Mouse (Mus musculus) heart, postnatal 0 days (tissue): ENCODE data around the gene Phf5a. TPM values are rescaled to one million over a fixed set of nuclear protein-coding genes. Genes with fewer than 3 reads are reported as not detected.

Experiments used
- ATAC-seq: fragments of 200-750 bp; cut with Nextera tagmentation; 2 replicates; pipeline ENCODE4 v1.8.0; 2017; ENCODE audit warnings: low read depth, moderate number of reproducible peaks, moderate library complexity; ENCODE audit not compliant: insufficient read depth
- DNase-seq: peaks from one replicate; pipeline ENCODE4 v3.0.0-alpha.2; 2016; ENCODE audit warnings: low spot score
- H3K27ac ChIP-seq: fragments of 300-500 bp; sonication (generic); 2 replicates; pipeline ENCODE4 v1.5.1; 2014; ENCODE audit warnings: low read depth, mild to moderate bottlenecking
- H3K27me3 ChIP-seq: fragments of 300-500 bp; sonication (generic); 2 replicates; pipeline ENCODE4 v1.6.1; 2014; ENCODE audit warnings: low read length, mixed read lengths; ENCODE audit not compliant: control insufficient read depth, insufficient read depth
- H3K36me3 ChIP-seq: fragments of 300-500 bp; sonication (generic); replicated peaks from 2 replicates; pipeline ENCODE4 v1.6.1; 2014; ENCODE audit warnings: low read length, mixed read lengths; ENCODE audit not compliant: control insufficient read depth, insufficient read depth
- H3K4me1 ChIP-seq: fragments of 300-500 bp; sonication (generic); 2 replicates; pipeline ENCODE4 v1.6.1; 2014; ENCODE audit warnings: antibody characterized with exemption; ENCODE audit not compliant: control insufficient read depth, insufficient read depth
- H3K4me2 ChIP-seq: fragments of 300-500 bp; sonication (generic); 2 replicates; pipeline ENCODE4 v1.6.1; 2014; ENCODE audit warnings: low read depth, mild to moderate bottlenecking, low read length, moderate library complexity
- H3K4me3 ChIP-seq: fragments of 300-500 bp; sonication (generic); 2 replicates; pipeline ENCODE4 v1.5.1; 2014; ENCODE audit warnings: low read depth, low read length
- H3K9ac ChIP-seq: fragments of 300-500 bp; sonication (generic); replicated peaks from 2 replicates; pipeline ENCODE4 v1.6.1; 2014; ENCODE audit warnings: low read depth, low read length, mixed read lengths
- H3K9me3 ChIP-seq: fragments of 300-500 bp; sonication (generic); replicated peaks from 2 replicates; pipeline ENCODE4 v1.6.1; 2016; ENCODE audit warnings: low read length; ENCODE audit not compliant: control insufficient read depth
- CTCF ChIP-seq: IDR thresholded peaks from 2 replicates; pipeline ENCODE4 v1.5.1; 2016; ENCODE audit warnings: antibody characterized with exemption, control low read depth, low read depth
- EP300 ChIP-seq: IDR thresholded peaks from 2 replicates; pipeline ENCODE4 v1.6.1; 2016; ENCODE audit warnings: antibody characterized with exemption, low read depth
- WGBS: fragments of 180-500 bp; shearing (Covaris S2); extraction: QIAGEN DNeasy Blood & Tissue Kit; methylation state at CpG from one replicate; pipeline ENCODE4 v1.1.7; 2014; 5-methylcytosine and 5-hydroxymethylcytosine counted together
- polyA plus RNA-seq: library from polyadenylated mRNA; unstranded; fragments of >200 nt; fragmentation: Nextera tagmentation; extraction: Ambion mirVana; gene quantifications from 2 replicates; pipeline ENCODE4 v1.2.1, GENCODE M21; 2015
- total RNA-seq: library from RNA; depleted of rRNA; stranded (reverse); fragments of >200 nt; gene quantifications from 2 replicates; pipeline ENCODE4 v1.2.3, GENCODE M21; 2014; ENCODE audit warnings: low replicate concordance

The Phf5a gene
- total and polyA plus RNA-seq, 2 experiments from 2014 or later: 26.9 to 65.3 TPM

GRCm38 (mm10) chr15:81891822-81892580 is 20.3 kb upstream of the Phf5a start:
- no peak overlapping the region for H3K27ac ChIP-seq

GRCm38 (mm10) chr15:81891140-81891802 is 19.6 kb upstream of the Phf5a start:
- Histone ChIP-seq H3K9ac (no peak overlapping the region), H3K27me3 (no peaks in the 10 kb centered on the region), H3K4me2 (no peak overlapping the region), H3K4me1 (0 out of 2 replicates have a peak, but pooled peaks cover 3% of the 10 kb centered on the region), H3K36me3 (peaks cover 68% of the 10 kb centered on the region), H3K27ac (no peak overlapping the region), H3K9me3 (no peaks in the 10 kb centered on the region), H3K4me3 (no peak overlapping the region)
- no peak for TF ChIP-seq EP300
- TF ChIP-seq CTCF: no peak
- no peak for ATAC-seq
- DNase-seq: no peak
- WGBS: 78% methylated on average over 7 of the region's 7 CpGs

More at GRCm38 (mm10) chr15:81891822-81892580, 20.3 kb upstream of the Phf5a start:
- Histone ChIP-seq H3K4me2 (no peak overlapping the region), H3K4me3 (no peak overlapping the region), H3K9ac (no peak overlapping the region), H3K36me3 (peaks cover 75% of the 10 kb centered on the region), H3K9me3 (no peaks in the 10 kb centered on the region), H3K4me1 (0 out of 2 replicates have a peak, but pooled peaks cover 3% of the 10 kb centered on the region), H3K27me3 (no peaks in the 10 kb centered on the region)
- TF ChIP-seq EP300 (no peak), CTCF (no peak)
- no peak for DNase-seq
- WGBS: 81% methylated on average over 8 of the region's 8 CpGs
- ATAC-seq: no peak

GRCm38 (mm10) chr15:81889175-81889574 is 17.5 kb upstream of the Phf5a start:
- peaks cover 51% of the 10 kb centered on the region for H3K36me3 ChIP-seq

DNA sequence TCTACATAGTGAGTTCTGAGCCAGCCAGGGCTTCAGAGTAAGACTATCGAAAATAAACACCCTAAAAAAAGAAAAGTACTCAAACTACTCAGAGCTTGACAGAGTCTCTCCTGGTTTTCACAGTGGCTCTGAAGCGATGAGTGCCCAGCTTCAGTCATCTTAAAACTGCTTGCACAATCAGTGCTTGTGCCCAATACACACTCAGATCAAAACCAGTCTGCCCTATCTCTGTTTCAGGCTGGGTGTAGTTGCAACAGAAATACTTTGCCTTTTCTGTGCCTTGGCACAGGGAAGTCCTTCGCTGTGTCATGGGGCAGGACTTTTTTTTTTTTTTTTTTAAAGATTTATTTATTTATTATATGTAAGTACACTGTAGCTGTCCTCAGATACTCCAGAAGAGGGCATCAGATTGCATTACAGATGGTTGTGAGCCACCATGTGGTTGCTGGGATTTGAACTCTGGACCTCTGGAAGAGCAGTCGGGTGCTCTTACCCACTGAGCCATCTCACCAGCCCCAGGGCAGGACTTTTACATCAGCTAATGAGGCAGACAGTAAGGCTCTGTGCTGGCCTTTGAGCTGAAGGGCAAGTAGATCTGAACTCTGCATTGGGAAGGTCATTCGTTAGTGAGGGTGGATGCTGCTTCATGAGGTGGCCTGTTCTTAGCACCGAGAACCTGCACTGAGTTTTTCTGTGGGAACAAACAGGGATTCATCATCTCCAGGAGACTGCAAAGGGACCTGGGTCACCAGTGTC is 15.3 kb upstream of the Phf5a start:
- H3K4me3 ChIP-seq: no peak overlapping the region
- WGBS: 64% methylated on average over 6 of the region's 6 CpGs
- TF ChIP-seq CTCF (no peak), EP300 (no peak)
- no peaks in the 10 kb centered on the region for H3K27me3 ChIP-seq
- H3K36me3 ChIP-seq: peaks cover 38% of the 10 kb centered on the region
- ATAC-seq (peak; percentile 25), DNase-seq (no peak)
- H3K9me3 ChIP-seq: no peaks in the 10 kb centered on the region
- H3K27ac ChIP-seq: peak overlapping the region; percentile 11; the same call in 1 of the 2 replicates
- 0 out of 2 replicates have a peak, but pooled peaks cover 3% of the 10 kb centered on the region for H3K4me1 ChIP-seq
- no peak overlapping the region for H3K9ac ChIP-seq
- H3K4me2 ChIP-seq: no peak overlapping the region

More at GRCm38 (mm10) chr15:81889175-81889574, 17.5 kb upstream of the Phf5a start:
- Histone ChIP-seq H3K4me2 (no peak overlapping the region), H3K9me3 (no peaks in the 10 kb centered on the region), H3K4me1 (0 out of 2 replicates have a peak, but pooled peaks cover 3% of the 10 kb centered on the region), H3K27ac (no peak overlapping the region), H3K4me3 (no peak overlapping the region), H3K9ac (no peak overlapping the region), H3K27me3 (no peaks in the 10 kb centered on the region)
- no peak for DNase-seq
- TF ChIP-seq CTCF (no peak), EP300 (no peak)
- no peak for ATAC-seq
- WGBS: 77% methylated on average over 7 of the region's 7 CpGs

GRCm38 (mm10) chr15:81885418-81885934 is 13.8 kb upstream of the Phf5a start:
- TF ChIP-seq EP300 (no peak), CTCF (no peak)
- WGBS: 86% methylated on average over 3 of the region's 3 CpGs
- no peak overlapping the region for H3K4me3 ChIP-seq
- no peaks in the 10 kb centered on the region for H3K27me3 ChIP-seq
- H3K4me1 ChIP-seq: peaks cover 18% of the 10 kb centered on the region
- ATAC-seq (no peak), DNase-seq (no peak)
- no peaks in the 10 kb centered on the region for H3K9me3 ChIP-seq
- H3K27ac ChIP-seq: no peak overlapping the region
- no peak overlapping the region for H3K4me2 ChIP-seq
- peaks cover 24% of the 10 kb centered on the region for H3K36me3 ChIP-seq
- H3K9ac ChIP-seq: no peak overlapping the region
